Mouse (Mus musculus) spleen, adult 2 months (tissue): Measurements from ENCODE around the gene Mark1.

Experiments
- CTCF ChIP-seq: fragments of 200-500 bp; IDR thresholded peaks from 2 replicates; pipeline ENCODE4 v1.5.1; 2011; ENCODE audit warnings: mild to moderate bottlenecking, inconsistent platforms; ENCODE audit not compliant: insufficient read depth, insufficient read length, insufficient replicate concordance; ENCODE audit errors: extremely low read depth
- POLR2A ChIP-seq: fragments of 200-500 bp; IDR thresholded peaks from 2 replicates; pipeline ENCODE4 v1.6.1; 2011; ENCODE audit warnings: low read depth, low read length, inconsistent platforms

- TF ChIP-seq CTCF (no peak), POLR2A (no peak)
Observed at GRCm38 (mm10) chr1:184905904-184906745, 93.2 kb downstream of the Mark1 start.
